Mouse (Mus musculus) adrenal gland, postnatal 4 days (tissue): ENCODE data around the gene Gpatch8. TPM values are rescaled to one million over a fixed set of nuclear protein-coding genes. Genes with fewer than 3 reads are reported as not detected.
A peak's percentile ranks its signal among the peaks of the same experiment; 100 is the strongest.

ENCODE experiments used
- DNase-seq, 2 experiments: peaks; one replicate each; pipeline ENCODE4 v3.0.0; 2021 to 2022; ENCODE audit warnings: low spot score in 2 of 2, mixed read lengths in 2 of 2
- long read RNA-seq, 2 experiments: library from polyadenylated mRNA; stranded (forward); transcript quantifications; one replicate each; pipeline ENCODE4 v2.0.0; 2021
- total RNA-seq, 2 experiments: library from RNA; stranded (reverse); gene quantifications; 2 replicates each; pipeline ENCODE4 v1.2.3; 2021

Gpatch8 gene
- 10 to 100 TPM; 41.5 to 45.8 TPM for total RNA-seq
- long read RNA-seq, experiment 1, full-length matches to known transcripts = 1 of 4 reads
- long read RNA-seq, experiment 1, partial matches to known transcripts = 0 of 4 reads
- long read RNA-seq, experiment 1, other reads (novel, unspliced or antisense) = 3 of 4 reads
- long read RNA-seq, experiment 2, full-length matches to known transcripts = 11 of 21 reads
- long read RNA-seq, experiment 2, partial matches to known transcripts = 1 of 21 reads
- long read RNA-seq, experiment 2, other reads (novel, unspliced or antisense) = 9 of 21 reads

- peak; percentile 94 for DNase-seq
Observed at GRCm38 (mm10) chr11:102556031-102556715, at the start of gene Gpatch8. Gpatch8 (minus strand) TSS chr11:102556392.

GRCm38 (mm10) chr11:102604777-102605552 is 48.8 kb upstream of the Gpatch8 start:
- DNase-seq = no peak

DNA sequence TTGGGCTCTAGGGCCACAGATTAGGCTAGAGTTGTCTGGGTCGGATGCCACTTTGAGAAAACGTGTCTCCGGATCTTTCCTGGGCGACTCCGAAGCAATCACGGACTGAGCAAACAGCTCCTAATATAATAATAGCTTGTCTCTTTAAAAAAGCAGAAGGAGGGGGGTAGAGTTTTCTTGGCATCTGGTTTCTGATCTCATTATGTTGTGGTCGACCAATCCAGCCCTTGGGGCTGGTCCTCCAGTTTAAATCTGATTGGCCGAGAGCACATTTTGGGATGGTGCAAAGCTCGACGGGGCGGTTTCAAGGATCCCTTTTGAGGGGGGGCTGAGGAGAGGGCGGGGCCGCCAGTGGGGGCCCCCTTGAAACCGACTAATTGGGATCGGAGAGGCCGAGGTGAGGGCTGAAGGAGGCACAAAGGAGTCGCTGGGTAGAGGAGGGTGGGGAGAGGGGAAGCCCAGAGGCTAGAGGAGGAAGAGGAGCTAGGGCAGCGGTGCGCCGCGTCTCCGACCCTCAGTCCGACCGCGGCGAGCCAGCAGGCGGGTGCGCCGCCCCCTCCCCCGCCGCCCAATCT is 47.9 kb upstream of the Gpatch8 start, which contains the start of gene Fzd2:
Gene Fzd2 (plus strand): TSS at position 387 of the 575 bp plus-strand sequence.
- peak; percentile 57 to 70 for DNase-seq

GRCm38 (mm10) chr11:102603496-102603850 is 47.3 kb upstream of the Gpatch8 start:
- no peak for DNase-seq

GRCm38 (mm10) chr11:102602816-102603495 is 46.8 kb upstream of the Gpatch8 start:
- DNase-seq = no peak

DNA sequence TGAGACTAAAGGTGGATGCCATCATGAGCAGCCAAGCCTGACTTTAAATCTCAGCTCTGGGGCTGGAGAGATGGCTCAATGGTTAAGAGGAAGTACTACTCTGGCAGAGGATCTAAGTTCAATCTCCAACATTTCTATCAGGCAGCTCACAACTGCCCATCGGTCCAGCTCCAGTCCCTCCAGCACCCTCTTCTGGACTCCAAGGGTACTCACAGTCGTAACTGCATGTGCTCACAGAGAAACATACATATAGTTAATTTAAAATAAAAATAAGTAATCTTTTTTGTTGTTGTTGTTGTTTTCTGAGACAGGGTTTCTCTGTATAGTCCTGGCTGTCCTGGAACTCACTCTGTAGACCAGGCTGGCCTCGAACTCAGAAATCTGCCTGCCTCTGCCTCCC is 43.7 kb upstream of the Gpatch8 start:
- DNase-seq = no peak

- DNase-seq = no peak
Observed at GRCm38 (mm10) chr11:102595341-102595820, 39.2 kb upstream of the Gpatch8 start.

DNA sequence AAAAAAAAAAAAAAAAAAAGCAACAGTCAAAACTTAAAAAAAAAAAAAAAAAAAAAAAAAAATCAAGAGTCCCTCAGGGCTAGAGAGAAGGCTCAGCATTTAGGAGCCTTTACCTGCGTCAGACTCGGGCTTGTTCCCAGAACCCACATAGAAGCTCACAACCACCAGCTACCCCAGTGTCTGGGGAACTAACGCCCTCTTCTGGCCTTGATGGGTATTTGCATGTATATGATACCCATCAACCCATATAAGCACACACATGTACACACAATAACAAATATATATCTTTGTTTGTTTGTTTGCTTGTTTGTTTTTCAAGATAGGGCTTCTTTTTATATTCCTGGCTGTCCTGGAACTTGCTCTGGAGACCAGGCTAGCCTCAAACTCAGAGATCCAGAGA is 31.4 kb upstream of the Gpatch8 start:
- no peak for DNase-seq

GRCm38 (mm10) chr11:102586445-102587130 is 30.4 kb upstream of the Gpatch8 start:
- DNase-seq = no peak

GRCm38 (mm10) chr11:102582736-102583135 is 26.5 kb upstream of the Gpatch8 start:
- DNase-seq = no peak

DNA sequence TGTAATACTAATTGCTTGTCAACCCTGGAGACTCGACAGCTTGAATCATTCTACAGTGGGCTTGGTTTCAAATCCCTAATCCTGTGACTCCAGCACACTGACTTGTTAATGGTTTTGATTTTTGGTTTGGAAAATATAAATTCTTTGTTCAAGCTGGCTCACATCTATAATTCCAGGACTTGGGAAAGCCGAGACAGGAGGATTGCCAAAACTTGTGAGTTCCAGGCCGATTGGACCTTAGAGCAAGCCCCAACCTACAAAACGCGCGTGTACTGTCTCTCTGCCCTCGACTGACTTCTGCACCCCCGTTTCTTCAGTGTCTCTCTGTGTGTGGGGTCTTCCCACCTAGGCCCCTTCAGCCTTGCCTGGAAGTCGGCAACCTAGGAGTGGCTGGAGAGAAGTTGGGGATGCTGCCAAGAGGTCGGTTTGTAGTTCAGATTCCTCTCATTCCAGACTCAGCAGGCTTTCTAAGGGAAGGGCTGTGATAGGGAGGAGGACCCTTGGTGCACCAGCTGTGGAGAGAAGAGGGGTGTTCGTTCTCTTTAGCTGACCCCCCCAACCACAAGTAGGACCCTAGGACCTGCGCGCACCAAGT is 25.9 kb upstream of the Gpatch8 start:
- DNase-seq = no peak

- no peak for DNase-seq
Observed at GRCm38 (mm10) chr11:102581281-102582015, 25.3 kb upstream of the Gpatch8 start.

- DNase-seq = no peak
Observed at GRCm38 (mm10) chr11:102580034-102580330, 23.8 kb upstream of the Gpatch8 start.

GRCm38 (mm10) chr11:102579165-102580033 is 23.2 kb upstream of the Gpatch8 start, which contains the start of gene Gm11627:
Gm11627 (minus strand) TSS chr11:102579461.
- no peak for DNase-seq

- DNase-seq = peak; percentile 67 to 80
Observed at GRCm38 (mm10) chr11:102578341-102579118, 22.3 kb upstream of the Gpatch8 start.

- DNase-seq = no peak
Observed at GRCm38 (mm10) chr11:102576050-102576754, 20.0 kb upstream of the Gpatch8 start.

GRCm38 (mm10) chr11:102575034-102575433 is 18.8 kb upstream of the Gpatch8 start:
- no peak for DNase-seq
